Mouse (Mus musculus) hindlimb bud, embryonic 11.5 days (tissue): Measurements from ENCODE around the gene Ubc.

Source experiments
- DNase-seq: peaks from one replicate; pipeline ENCODE4 v3.0.0-alpha.2; 2012; ENCODE audit warnings: low read depth, low spot score; ENCODE audit errors: extremely low spot score

Ubc gene

DNA sequence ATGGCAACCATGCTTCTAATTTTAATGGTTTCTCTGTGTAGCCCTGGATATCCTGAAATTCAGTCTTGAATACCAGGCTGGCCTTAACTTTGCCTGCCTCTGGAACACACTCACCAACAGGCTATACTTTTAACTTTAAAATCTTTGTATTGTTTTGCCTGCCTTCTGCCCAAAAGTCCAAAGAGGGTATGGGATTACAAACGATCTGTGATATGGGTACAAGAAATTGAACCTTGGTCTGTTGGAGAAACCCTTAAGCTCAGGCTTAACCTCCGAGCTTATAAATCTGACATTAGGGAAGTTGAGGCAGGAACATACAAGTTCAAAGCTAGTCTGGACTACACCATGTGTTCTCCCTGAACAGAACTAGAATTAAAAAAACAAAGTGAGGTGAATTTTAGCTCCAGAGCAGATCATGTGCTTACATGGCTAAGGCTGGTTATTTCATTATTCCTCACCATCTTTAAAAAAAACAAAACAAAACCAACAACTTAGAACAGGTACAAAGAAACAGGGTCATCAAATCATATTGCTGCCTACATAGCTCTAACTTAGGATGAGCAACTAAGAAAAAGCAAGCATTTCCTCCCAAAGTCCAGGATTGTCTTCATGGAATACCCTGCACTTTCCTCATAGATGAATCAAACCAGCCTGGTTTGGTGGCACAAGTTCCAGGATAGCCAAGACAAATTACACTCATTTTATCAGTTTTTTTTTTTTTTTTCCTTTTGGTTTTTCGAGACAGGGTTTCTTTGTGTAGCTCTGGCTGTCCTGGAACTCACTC, 6.2 kb downstream of the Ubc start:
- no peak for DNase-seq

DNA sequence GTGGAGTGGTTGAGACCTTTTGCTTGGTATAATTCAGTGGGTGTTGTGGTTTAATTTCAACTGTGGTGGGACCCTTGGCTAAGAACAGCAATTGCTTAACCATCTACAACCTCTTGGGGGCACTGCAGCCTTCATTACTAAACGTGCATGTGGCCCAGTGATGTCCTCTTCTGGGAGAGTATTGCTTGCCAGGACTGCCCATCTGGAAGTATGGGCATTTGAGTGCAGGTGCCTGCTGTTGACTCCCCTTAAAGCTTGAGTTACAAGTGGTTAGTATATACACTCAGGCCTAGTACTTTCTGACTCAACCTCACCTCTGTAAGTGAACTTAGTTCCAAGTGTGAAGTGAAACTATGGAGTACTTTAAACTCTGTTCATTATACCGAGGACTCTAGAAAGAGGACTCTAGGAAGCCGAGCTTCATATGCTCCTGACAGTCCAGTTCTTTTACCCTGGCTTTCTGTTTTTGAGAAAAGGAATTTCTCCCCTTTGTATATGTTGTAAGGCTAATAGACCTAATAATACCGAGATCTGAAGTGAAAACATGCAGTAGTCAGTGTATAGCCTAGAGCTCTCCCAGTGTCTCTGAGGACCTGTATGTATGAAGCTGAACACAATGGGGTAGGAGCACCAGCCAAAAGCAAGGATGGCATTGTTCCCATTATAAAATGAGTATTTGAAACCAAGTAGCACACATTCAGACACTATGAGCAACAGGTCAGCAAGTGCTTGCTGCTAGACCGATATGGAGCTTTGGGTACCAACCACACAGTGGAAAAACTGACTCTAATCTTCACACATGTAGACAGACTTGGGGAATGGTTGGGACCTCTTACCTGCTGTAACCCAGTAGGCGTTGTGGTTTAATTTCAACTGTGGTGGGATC, 7.1 kb downstream of the Ubc start:
- DNase-seq, result no peak

DNA sequence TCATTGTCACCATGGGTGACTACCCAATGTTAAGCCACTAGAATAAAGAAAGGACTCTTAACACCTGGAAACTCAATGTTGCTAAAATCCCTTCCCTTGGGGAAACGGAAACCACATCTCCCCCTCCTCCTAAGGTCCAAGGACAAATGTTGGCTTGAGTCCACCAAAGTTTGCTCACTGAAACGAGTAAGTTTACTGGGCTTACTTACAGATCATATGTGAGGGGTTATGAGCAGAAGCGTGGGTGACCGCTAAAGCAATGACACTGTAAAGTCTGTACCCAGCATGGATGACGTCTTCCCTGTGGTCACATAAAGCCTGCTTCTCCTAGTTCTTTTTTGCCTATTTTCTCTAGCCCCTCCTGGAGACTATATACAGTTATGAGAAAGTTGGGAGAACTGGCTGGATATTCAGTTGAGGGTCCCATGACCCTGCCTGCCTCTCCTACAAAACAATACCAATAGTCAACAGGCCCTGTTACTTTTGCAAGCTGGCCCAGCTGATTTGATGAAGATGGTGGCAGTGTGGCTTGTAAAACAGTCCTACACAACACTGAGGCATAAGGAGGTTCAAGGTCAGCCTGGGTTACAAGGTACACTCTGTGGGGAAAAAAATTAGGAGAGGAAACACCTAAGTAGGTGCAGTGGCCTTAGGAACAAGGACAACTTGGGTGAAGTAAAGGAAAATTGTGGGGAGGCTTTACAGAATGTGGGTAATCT, 7.9 kb downstream of the Ubc start:
- no peak for DNase-seq

DNA sequence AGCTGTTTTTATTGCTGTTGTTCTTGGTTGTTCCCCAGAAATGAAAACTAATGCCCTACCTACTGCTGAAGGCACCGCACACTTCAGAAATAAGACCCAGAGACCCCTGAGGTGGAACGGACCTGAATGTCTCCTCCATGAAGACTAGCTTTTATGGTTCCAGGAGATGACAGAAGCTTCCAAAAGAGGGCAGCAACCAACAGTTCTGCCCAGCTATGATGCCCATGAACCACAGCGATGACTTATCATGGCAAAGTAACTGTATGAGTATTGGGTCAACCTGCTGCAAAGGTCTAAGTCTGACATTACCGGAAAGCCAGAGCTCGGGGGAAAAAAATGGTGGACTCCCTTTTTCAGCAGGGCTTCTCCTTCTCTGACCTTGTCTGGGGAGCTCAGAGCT, 11.1 kb downstream of the Ubc start:
- DNase-seq, result no peak

DNA sequence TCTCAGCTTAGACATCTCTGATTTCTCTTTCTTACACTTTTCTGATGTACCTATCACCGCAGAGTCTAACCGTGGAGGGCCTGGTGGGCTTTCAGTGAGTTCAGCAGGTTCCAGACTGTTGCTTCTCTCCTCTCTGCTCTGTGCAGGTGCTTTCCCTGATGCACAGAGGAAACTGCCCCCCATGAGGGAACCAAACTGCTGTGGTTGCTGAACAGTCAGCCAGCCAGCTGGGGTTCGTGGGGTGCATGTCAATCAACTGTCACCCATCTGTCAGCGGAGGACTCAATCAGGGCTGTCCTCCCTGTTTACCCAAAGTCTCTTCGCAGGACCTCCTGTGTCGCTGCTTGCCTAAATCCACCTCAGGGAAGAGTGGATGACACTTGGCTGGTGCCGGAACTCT, 12.8 kb downstream of the Ubc start:
- no peak for DNase-seq

DNA sequence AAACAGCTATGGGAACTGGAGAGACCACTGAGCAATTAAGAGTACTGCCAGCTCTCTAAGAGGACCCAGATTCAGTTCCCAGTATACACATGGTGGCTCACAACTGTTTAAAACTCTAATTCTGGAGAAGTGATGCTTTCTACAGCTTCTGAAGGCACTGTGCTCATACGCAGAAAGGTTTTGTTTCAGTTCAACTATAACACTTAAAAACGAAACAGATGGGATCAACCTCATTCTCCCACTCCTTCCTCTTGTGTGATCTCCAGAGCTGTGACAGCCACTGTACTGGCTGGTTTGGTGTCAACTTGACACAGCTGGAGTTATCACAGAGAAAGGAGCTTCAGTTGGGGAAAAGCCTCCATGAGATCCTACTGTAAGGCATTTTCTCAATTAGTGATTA, 14.1 kb downstream of the Ubc start:
- no peak for DNase-seq

DNA sequence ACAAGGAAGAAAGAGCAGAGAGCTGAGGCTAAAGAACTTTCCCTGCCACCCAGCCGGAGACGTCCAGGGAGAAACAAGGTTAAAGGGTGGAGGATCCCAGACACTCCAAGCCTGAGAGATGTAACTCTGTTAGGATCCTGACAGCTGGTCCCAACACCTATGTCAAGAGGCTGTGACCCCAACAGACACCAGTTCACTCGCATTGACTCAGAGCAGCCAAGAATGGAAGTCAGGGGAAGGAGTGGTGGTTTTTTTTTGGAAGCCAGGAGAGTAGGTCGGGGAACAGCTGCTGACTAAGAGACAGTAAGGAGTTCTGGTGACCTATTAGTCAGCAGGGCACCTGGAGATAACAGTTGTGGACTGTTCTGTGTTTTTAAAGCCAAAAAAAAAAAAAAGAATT, 18.0 kb downstream of the Ubc start:
- no peak for DNase-seq

DNA sequence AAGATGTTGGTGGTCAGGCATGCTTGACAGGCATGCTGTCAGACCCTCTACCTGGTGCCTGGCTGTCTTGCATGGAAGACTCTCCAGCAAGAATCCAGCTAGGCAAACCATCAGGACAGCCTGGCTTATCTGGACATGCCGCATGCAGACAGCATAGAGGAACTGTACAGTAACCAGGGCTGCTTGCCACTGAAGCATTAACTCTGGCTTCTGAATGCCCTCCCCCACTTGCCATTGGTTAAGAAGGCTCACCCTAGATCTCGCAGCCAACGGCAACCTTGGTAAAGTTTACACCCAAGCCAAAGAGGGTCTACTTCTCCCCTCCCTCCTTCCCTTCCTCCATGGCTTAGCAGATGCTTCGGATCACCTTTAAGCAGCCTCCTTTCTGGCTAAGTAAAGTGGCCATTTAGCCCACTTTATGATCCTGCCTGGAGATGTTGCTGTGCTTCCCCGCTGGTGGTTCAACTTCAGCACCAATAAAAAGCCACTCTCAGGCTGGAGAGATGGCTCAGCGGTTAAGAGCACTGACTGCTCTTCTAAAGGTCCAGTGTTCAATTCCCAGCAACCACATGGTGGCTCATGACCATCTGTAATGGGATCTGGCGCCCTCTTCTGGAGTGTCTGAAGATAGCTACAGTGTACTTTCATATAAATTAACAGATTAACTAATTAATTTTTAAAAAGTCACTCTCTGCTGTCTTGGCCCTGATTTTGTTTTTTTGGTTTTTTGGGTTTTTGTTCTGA, 18.9 kb downstream of the Ubc start:
- no peak for DNase-seq

DNA sequence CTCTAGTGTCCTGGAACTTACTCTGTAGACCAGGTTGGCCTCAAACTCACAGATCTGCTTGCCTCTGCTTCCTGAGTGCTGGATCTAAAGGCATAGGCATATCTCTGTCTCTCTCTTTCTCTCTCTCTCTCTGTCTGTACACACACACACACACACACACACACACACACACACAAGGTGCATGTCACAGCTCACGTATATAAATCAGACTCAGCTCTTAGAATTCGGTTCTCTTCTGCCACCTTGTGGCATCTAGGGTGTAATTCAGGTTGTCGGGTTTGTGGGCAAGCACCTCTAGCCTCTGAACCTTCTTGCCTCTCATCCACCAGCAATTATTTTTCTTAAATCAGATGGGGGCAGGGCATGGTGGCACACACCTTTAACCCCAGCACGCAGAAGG, 21.4 kb downstream of the Ubc start:
- no peak for DNase-seq

DNA sequence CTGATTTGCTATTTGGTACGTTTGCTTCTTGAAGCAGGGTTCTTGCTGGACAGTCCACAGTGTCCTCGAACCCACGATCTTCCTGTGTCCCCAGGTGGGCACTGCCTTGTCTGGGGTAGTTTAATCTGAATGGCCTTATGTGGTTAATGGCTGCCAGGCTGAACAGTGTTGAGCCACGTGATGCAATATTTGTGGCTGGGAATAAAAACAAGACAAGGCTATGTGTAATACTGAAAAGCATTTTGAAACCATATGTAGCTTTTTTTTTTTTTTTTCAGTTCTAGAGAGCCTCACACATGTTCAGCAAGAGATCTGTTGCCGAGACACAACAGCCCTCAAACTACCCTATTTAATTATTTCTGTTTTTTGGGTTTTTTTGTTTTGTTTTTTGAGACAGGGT, 21.8 kb downstream of the Ubc start:
- no peak for DNase-seq

DNA sequence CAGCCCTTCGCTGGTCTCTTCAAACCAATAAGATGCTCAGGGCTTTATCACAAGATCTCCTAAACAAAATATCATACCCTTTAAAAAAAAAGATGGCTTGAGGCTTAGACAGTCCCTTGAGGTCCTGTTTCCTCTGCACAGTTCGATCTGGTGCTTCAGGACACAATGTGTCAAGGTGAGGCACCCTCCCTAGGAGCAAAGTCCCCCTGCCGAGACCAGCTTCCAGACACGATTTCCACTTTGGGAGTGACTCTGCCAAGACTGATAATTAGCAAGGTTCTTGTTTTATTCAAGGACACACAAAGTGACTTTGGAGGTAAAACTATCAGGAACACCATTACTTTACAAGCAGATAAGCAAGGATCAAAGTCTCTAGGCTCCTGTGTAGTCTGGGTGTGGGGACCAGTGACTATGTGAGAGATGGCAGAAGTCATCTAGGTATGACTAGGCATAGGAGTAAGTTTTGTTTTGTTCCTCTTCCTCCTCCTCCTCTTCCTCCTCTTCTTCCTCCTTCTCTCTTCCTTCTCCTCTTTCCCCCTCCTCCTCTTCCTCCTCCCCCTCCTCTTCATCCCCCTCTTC, 25.1 kb downstream of the Ubc start:
- no peak for DNase-seq

DNA sequence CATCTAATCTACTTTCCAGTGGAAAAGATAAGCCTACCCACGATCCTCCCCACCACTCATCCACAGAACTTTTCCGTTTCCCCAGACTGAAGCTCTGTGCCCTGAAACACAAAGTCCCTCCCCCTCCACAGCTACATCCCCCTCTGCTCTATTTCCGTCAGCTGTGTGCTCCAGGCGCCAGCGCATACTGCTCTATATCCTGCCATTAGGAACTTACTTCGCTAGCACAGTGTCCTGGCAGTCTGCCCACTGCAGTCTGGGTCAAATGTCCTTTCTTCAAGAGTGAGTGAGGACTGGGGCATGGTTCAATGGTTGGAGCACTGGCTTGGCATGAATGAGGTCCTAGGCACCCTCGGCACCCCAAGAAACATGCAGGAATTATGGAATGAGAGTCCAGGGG, 26.1 kb downstream of the Ubc start:
- no peak for DNase-seq

DNA sequence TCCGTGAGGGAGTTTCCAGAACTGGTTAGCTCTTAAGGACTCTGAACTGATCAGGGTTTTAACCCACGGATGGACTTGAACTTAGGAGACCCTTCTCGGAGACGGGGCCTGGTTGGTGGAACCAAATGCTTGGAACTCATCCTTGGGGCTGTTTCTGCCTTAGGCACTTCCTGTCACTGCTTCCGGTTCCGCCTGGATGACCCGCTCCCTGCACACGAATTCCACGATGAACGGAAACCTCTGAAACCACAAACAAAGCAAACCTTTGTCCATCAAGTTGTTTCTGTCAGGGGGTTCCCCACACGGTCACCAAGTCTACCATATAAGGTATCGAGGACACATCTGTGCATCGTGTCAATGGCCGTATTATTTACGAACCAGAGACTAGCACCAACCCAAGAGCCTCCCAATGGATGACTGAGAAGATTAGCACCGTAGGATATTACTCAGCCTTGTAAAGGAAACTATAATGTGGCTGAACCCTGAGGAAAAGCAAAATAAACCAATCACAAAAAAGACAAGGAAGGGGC, 29.0 kb downstream of the Ubc start:
- DNase-seq, result no peak

DNA sequence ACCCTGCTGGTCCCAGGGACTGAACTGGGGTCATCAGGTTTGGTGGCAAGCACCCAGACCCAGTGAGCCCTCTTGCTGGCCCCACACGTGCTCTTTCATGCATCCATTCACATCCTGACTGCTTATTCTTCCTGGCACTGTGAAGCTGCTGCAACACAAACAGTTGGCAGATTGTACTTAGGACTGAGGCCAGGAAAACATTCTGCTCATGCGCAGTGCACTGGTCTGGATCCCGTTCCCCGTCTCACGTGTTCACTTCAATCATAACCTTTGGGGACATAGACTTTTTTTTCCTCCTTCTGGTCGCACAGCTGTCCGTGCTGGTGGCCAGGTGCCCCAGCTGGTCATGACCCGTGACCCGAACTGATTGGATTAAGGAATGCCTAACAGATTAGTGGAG, 29.4 kb downstream of the Ubc start:
- DNase-seq, result no peak

DNA sequence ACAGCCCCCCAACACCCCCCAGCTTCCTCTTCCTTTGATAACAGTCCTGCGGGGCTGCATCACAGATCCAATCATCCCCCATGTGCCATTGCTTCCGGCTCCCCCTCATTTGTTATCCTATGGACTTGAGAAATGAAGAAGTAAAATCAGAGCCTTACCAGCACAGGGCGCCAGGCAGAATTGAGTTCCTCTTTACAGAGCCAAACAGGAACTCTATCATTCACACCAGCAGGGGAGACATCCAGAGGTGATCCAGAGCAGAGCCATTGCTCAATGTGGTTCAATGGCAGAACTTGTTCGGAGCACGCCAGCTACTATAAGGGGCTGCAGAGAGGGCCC, 31.8 kb downstream of the Ubc start:
- no peak for DNase-seq

DNA sequence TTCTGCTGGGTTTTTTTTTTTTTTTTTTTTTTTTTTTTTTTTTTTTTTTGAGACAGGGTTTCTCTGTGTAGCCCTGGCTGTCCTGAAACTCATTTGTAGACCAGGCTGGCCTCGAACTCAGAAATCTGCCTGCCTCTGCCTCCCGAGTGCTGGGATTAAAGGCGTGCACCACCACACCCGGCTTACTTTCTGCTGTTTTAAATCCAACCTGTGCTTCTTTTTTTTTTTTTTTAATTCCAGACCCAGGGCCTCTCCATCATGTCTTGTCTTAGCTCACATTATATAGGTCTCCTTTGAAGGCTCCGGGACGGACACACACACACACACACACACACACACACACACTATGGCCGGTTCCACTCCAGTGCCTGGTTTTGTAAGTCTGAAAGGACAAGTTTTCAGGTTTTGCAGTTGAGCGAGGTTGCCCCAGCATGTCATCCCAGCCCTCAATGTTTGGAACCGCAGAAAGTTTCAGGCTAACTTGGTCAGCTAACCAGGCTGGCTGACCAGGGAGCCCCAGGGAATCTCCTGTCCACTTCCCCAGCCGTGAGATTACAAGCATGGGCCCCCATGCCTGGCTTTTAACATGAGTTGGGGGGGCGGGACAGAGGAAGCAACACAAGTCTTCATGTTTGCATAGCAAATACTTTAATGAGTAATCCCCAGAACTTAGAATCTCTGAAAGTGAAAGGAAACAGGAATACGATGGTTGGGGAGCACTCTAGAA, 32.3 kb downstream of the Ubc start:
- no peak for DNase-seq

DNA sequence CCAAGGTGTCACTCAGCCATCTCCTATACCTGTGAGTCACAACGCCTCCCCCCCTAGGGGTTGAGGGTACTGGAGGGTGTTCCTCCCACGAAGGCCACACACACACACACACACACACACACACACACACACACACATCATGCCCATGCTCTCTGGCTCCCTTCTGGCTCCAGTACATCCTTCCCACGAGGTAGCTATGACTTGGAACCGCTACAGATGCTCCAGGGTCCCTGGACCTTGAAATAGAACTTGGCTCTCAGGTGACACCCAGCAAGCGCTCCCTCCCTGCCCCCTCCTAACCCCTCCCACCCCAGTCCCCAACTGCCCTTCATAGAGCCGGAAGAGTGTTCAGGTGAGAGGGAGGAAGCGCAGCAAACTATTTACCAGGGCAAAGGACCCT, 34.4 kb downstream of the Ubc start:
- no peak for DNase-seq

DNA sequence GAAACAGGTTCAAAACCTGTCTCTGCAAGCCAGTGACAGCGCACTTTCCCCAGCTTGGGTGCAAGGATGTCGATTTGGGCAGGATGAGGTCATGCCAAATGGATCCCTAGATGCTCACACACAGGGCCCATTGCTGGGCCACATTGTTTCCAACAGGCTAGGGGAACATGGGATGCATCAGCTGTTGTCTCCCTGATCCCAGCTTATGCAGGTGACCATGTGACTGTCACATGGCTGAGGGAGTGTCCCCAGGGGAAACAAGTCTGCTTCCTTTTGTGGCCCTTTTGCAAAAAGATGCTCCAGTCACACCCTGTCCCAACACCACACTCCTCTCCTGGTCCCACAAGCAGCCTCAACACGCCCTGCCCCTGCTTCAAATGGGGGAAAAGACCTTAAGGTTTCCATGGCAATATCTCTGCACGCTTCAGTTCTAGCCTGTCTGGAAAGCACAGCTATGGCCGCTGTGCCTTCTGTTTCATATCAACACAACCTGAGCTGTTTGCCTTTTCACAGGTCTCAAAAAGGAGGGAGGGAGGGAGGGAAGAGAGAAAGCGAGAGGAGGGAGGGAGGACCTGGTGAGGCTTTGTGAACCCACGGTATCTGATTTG, 35.0 kb downstream of the Ubc start:
- DNase-seq, result no peak

DNA sequence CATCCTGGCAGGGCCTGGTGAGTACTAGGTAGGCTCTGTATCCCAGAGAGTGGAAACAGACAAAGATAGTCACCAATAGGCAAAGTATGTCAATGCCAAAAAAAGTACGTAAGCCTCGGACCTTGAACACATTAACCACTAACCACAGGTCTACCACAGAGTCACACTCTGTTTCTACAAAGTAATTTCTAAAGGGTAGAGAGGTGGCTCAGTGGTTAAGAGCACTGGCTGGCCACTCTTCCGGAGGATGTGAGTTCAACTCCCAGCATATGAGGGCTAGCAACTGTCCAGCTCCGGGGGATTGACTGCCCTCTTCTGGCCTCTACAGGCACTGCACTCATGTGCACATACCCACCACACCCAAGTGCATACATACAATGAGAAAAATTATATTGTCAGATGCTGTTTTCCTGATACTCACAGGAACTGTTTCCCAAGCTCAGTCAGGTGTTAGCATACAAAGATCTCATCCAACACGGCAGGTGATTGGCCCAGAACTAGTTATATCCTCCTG, 37.2 kb downstream of the Ubc start:
- no peak for DNase-seq
